In genomic region chr3:89436176-89437113, GRCm38 (mm10) we compare ENCODE assay signal across 8 mouse cellular contexts. TPM values are rescaled to one million over a fixed set of nuclear protein-coding genes. Genes with fewer than 3 reads are reported as not detected.
DNase-seq lines count a peak whose midpoint lies in the region; ATAC-seq lines count a peak whose summit lies in the region.

TSS of gene Pbxip1 (plus strand) at chr3:89436706.

- H3K27me3 ChIP-seq in embryonic facial prominence, embryonic 11.5 days (ENCODE audit: control insufficient read depth, insufficient read depth, low read length) = no peaks in the 10 kb centered on the region
- H3K27me3 ChIP-seq in heart, embryonic 10.5 days (ENCODE audit: insufficient read depth, poor library complexity, severe bottlenecking) = no peaks in the 10 kb centered on the region
- H3K27me3 ChIP-seq in kidney, embryonic 14.5 days (ENCODE audit: control insufficient read depth, insufficient read depth, low read length) = no peaks in the 10 kb centered on the region
- H3K27me3 ChIP-seq in liver, embryonic 12.5 days (replicated peaks) = no peaks in the 10 kb centered on the region

- 0 out of 2 replicates have a peak, but pooled peaks have one; percentile 20 for ATAC-seq in frontal cortex, adult (ENCODE audit: low TSS enrichment)
- ATAC-seq in embryonic facial prominence, embryonic 11.5 days (replicated peaks; ENCODE audit: insufficient number of reproducible peaks, low FRiP score, low TSS enrichment, low read depth) = peak; percentile 73
- peak; percentile 74 for ATAC-seq in kidney, embryonic 14.5 days (ENCODE audit: low FRiP score, low TSS enrichment)
- peak; percentile 81 for ATAC-seq in liver, embryonic 12.5 days

- peak within 1 kb of the TSS; percentile 51 for H3K4me3 ChIP-seq in embryonic facial prominence, embryonic 11.5 days (ENCODE audit: low read depth, low read length)
- H3K4me3 ChIP-seq in heart, embryonic 10.5 days = peak within 1 kb of the TSS; percentile 71
- peak within 1 kb of the TSS; percentile 38 for H3K4me3 ChIP-seq in kidney, embryonic 14.5 days (ENCODE audit: low read length)
- H3K4me3 ChIP-seq in liver, embryonic 12.5 days = peak within 1 kb of the TSS; percentile 64

- H3K4me1 ChIP-seq in embryonic facial prominence, embryonic 11.5 days (ENCODE audit: control insufficient read depth, insufficient read depth, low read length) = no peaks in the 10 kb centered on the region; the same call in 1 of the 2 replicates
- peaks cover 41% of the 10 kb centered on the region for H3K4me1 ChIP-seq in heart, embryonic 10.5 days
- peaks cover 8% of the 10 kb centered on the region for H3K4me1 ChIP-seq in kidney, embryonic 14.5 days (ENCODE audit: control insufficient read depth, insufficient read depth, low read length)
- peaks cover 44% of the 10 kb centered on the region for H3K4me1 ChIP-seq in liver, embryonic 12.5 days

- peak within 1 kb of the TSS; percentile 69 for H3K9ac ChIP-seq in embryonic facial prominence, embryonic 11.5 days (replicated peaks; ENCODE audit: low read length)
- peak within 1 kb of the TSS; percentile 34; the same call in 1 of the 2 replicates for H3K9ac ChIP-seq in kidney, embryonic 14.5 days (ENCODE audit: low read depth, low read length)
- peak within 1 kb of the TSS; percentile 71 for H3K9ac ChIP-seq in liver, embryonic 12.5 days

- WGBS in embryonic facial prominence, embryonic 11.5 days = 5% methylated on average over 16 of the region's 16 CpGs
- 4% methylated on average over 16 of the region's 16 CpGs for WGBS in heart, embryonic 10.5 days
- WGBS in kidney, embryonic 14.5 days = 9% methylated on average over 16 of the region's 16 CpGs
- 4% methylated on average over 16 of the region's 16 CpGs for WGBS in liver, embryonic 12.5 days (ENCODE audit: insufficient replicate concordance)

- peak within 1 kb of the TSS; percentile 67 for H3K4me2 ChIP-seq in embryonic facial prominence, embryonic 11.5 days (ENCODE audit: low read depth, low read length)
- peak within 1 kb of the TSS; percentile 60 for H3K4me2 ChIP-seq in kidney, embryonic 14.5 days (replicated peaks; ENCODE audit: low read depth, low read length)
- peak within 1 kb of the TSS; percentile 83 for H3K4me2 ChIP-seq in liver, embryonic 12.5 days

- H3K27ac ChIP-seq in embryonic facial prominence, embryonic 11.5 days (replicated peaks; ENCODE audit: low read depth, low read length) = peak within 1 kb of the TSS; percentile 47
- peak within 1 kb of the TSS; percentile 92 for H3K27ac ChIP-seq in heart, embryonic 10.5 days
- H3K27ac ChIP-seq in kidney, embryonic 14.5 days (ENCODE audit: low read depth, low read length) = peak within 1 kb of the TSS; percentile 39; the same call in 1 of the 2 replicates
- peak within 1 kb of the TSS; percentile 65; the same call in 1 of the 2 replicates for H3K27ac ChIP-seq in liver, embryonic 12.5 days

- H3K36me3 ChIP-seq in embryonic facial prominence, embryonic 11.5 days (replicated peaks; ENCODE audit: control insufficient read depth, insufficient read depth, low read depth, low read length) = peaks cover 7% of the 10 kb centered on the region
- H3K36me3 ChIP-seq in heart, embryonic 10.5 days = peaks cover 49% of the 10 kb centered on the region
- H3K36me3 ChIP-seq in kidney, embryonic 14.5 days (ENCODE audit: control insufficient read depth, insufficient read depth, low read length) = peaks cover 27% of the 10 kb centered on the region
- H3K36me3 ChIP-seq in liver, embryonic 12.5 days = peaks cover 37% of the 10 kb centered on the region

- no peak for DNase-seq in frontal cortex, postnatal 10 days (ENCODE audit: low spot score in 2 of 2)
- DNase-seq in embryonic facial prominence, embryonic 11.5 days (ENCODE audit: low spot score) = peak; percentile 89
- DNase-seq in heart, embryonic 10.5 days (ENCODE audit: low spot score) = peak; percentile 96
- peak; percentile 84 for DNase-seq in naive thymus-derived CD4-positive, alpha-beta T cell, adult 2 months (ENCODE audit: low read depth)
- DNase-seq in thymus, postnatal 25 days = peak; percentile 66

- no peaks in the 10 kb centered on the region for H3K9me3 ChIP-seq in embryonic facial prominence, embryonic 11.5 days (replicated peaks; ENCODE audit: control insufficient read depth, low read length)
- no peaks in the 10 kb centered on the region for H3K9me3 ChIP-seq in heart, embryonic 10.5 days
- H3K9me3 ChIP-seq in kidney, embryonic 14.5 days (ENCODE audit: control insufficient read depth, low read length) = no peaks in the 10 kb centered on the region
- H3K9me3 ChIP-seq in liver, embryonic 12.5 days (replicated peaks) = no peaks in the 10 kb centered on the region

RNA-seq across cellular contexts. Expression of gene Pbxip1, which starts in this region (rescaled TPM):
- 9.1 and 10.8 TPM in 2 replicates for polyA plus RNA-seq in embryonic facial prominence, embryonic 11.5 days (2014; fragmentation: Nextera tagmentation; extraction: Ambion mirVana)
- 46.5 and 68.4 TPM in 2 replicates for polyA plus RNA-seq in heart, embryonic 10.5 days (2016; fragmentation: Nextera tagmentation; extraction: Ambion mirVana)
- polyA plus RNA-seq in kidney, embryonic 14.5 days (2014; fragmentation: Nextera tagmentation; extraction: Ambion mirVana) = 15.5 and 19.4 TPM in 2 replicates
- polyA plus RNA-seq in liver, embryonic 12.5 days (2016; fragmentation: Nextera tagmentation; extraction: Ambion mirVana) = 8.3 and 9.2 TPM in 2 replicates

Comparison
In these comparisons a context has a peak if more than half of its experiments do, and no peak if none do; other contexts are left out.
1. ATAC-seq: peak in every context shown above with its lines; median percentile 81 in liver, embryonic 12.5 days; 74 in kidney, embryonic 14.5 days; 73 in embryonic facial prominence, embryonic 11.5 days; 20 in frontal cortex, adult.
2. DNase-seq: peak in embryonic facial prominence, embryonic 11.5 days (single experiment), heart, embryonic 10.5 days (single experiment), naive thymus-derived CD4-positive, alpha-beta T cell, adult 2 months (single experiment) and thymus, postnatal 25 days (single experiment); none in frontal cortex, postnatal 10 days (0 of 2).
3. H3K27ac ChIP-seq: peak in every context shown above with its lines; median percentile 92 in heart, embryonic 10.5 days; 65 in liver, embryonic 12.5 days; 47 in embryonic facial prominence, embryonic 11.5 days; 39 in kidney, embryonic 14.5 days.
4. Peak in every context shown above with its lines, with median percentiles within 50 percentile points of each other: H3K4me2 ChIP-seq, H3K4me3 ChIP-seq and H3K9ac ChIP-seq.